Mouse (Mus musculus): ENCODE results near the gene Fndc5. TPM values are rescaled to one million over a fixed set of nuclear protein-coding genes. Genes with fewer than 3 reads are reported as not detected.

Fndc5 gene
- polyA plus RNA-seq, 1 experiment from 2014 or later = 9.2 TPM

DNA sequence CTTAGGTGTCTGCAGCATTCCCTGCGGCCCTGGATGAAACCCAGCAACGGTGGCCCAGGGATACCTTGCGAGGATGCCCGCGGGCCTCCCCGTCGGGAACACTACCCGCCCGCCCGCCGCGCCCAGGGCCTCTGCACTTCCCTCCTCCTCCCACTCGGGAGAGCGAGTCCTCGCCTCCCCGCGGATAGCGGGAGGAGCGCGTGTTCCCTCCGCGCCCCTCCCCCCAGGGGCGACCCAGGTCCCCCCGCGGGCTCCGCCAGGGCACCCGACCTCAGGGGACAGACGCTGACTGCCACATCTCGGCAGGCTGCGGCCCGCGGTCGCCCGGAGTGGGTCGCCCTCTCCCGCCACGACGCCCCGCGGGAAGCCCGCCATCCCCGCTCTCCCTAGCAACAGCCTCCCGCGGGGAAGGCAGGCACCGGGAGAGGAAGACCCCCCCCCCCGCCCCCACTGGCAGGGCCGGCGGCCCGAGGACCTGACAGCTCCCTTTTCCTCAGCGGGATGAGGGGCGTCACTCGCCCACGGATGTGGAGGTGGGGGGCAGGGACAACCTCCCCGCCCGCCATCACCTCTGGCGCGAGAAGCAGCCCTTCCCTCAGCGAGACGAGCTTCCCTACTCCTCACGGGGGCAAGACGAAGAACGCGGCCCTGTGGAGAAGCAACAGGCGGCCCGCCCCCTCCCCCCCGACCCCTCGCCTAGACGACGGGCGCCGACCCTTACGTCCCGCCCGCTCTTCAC, 52.2 kb downstream of the Fndc5 start:
- no peaks in the 10 kb centered on the region for H3K9me3 ChIP-seq (replicated peaks; ENCODE audit: control insufficient read depth, low read length)
- H3K27ac ChIP-seq (ENCODE audit: low read length) = peak overlapping the region; percentile 88
- no peaks in the 10 kb centered on the region for H3K36me3 ChIP-seq (ENCODE audit: control insufficient read depth, insufficient read depth)
- peak; percentile 66 for ATAC-seq (replicated peaks; ENCODE audit: extremely low read depth, insufficient read depth, low FRiP score)
- H3K4me2 ChIP-seq (ENCODE audit: low read depth, low read length) = peak overlapping the region; percentile 73
- peaks cover 21% of the 10 kb centered on the region for H3K4me1 ChIP-seq (ENCODE audit: control insufficient read depth, insufficient read depth, low read length)
- WGBS = under 1% methylated on average over 50 of the region's 74 CpGs
- H3K9ac ChIP-seq (ENCODE audit: low read length) = peak overlapping the region; percentile 86
- no peaks in the 10 kb centered on the region for H3K27me3 ChIP-seq (ENCODE audit: control insufficient read depth, insufficient read depth, low read length)
- H3K4me3 ChIP-seq (ENCODE audit: low read length) = peak overlapping the region; percentile 82

DNA sequence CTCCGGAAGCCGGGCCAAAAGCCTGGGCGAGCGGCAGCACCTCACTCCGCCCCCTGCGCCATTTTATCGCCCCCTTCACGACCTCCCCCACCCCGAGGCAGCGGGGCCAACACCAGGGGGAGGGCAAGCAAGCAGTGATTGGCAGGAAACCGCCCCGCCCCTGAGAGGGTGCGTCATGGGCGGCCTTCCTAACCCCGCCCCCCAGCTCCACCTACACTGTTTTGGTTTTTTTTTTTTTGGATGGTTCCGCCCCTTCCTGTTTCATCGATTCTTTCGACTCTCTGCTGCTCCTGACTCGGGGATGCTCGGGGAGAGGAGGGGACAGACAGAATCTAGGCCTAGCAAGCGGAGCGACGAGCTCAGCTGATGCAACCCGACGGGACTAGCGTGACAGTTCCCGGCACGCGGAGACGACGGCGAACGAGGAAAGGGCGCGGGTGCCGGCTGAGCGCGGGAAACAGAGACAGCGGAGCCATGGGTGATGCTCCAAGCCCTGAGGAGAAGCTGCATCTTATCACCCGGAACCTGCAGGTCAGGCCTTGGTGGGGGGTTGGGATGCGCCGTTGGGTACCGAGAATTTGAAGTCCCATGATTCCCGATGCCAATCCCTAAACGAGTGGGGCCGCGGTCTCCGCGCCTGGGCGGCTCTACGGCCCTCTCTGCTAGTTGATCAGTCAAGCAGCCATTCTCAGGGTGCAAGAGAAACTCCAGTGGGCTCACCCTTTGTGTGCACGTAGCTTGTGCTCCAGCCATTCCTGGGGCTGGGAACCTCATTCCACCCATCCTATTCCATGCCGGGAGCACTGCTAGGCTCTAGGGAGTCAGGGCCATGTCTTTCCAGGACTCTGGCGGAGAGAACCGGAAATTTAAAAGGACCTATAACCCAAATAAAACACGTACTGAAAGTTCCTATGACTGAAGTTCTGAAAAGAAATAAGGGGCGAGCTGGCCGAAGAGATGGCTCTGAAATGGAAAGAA, 53.0 kb downstream of the Fndc5 start, which contains the start of the genes S100pbp and Yars:
TSS of gene S100pbp (minus strand) at position 186 of the 978 bp plus-strand sequence.
TSS of gene Yars (plus strand) at position 219 of the 978 bp plus-strand sequence.
- ATAC-seq (replicated peaks; ENCODE audit: extremely low read depth, insufficient read depth, low FRiP score) = peak; percentile 94

DNA sequence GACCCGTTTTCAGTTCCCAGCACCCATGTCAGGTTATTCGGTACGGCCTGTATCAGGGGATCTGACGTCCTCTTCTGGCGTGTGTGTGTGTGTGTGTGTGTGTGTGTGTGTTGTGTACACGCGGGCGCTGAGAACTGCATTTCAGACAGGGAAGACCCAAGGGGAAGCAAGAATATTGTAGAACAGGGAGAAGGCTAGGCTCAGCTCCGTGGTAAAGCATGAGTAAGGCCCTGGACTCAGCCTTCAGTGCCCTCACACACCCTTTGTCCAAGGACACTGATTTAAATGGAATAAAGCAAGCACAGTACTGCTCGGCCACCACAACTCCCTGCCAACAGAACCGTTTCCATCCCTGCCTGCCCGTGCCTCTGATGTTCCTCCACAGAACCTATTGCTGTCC, 53.7 kb downstream of the Fndc5 start:
- Histone ChIP-seq H3K4me2 (ENCODE audit: low read depth, low read length) (peak overlapping the region; percentile 83), H3K9me3 (replicated peaks; ENCODE audit: control insufficient read depth, low read length) (no peaks in the 10 kb centered on the region), H3K4me3 (ENCODE audit: low read length) (peak overlapping the region; percentile 82), H3K27me3 (ENCODE audit: control insufficient read depth, insufficient read depth, low read length) (no peaks in the 10 kb centered on the region), H3K9ac (ENCODE audit: low read length) (peak overlapping the region; percentile 83), H3K4me1 (ENCODE audit: control insufficient read depth, insufficient read depth, low read length) (peaks cover 21% of the 10 kb centered on the region), H3K36me3 (ENCODE audit: control insufficient read depth, insufficient read depth) (no peaks in the 10 kb centered on the region), H3K27ac (ENCODE audit: low read length) (peak overlapping the region; percentile 79)
- ATAC-seq (replicated peaks; ENCODE audit: extremely low read depth, insufficient read depth, low FRiP score) = no peak
- WGBS = 4% methylated on average over 12 of the region's 12 CpGs

More for the DNA sequence above, 53.0 kb downstream of the Fndc5 start, which contains the start of the genes S100pbp and Yars:
- Histone ChIP-seq H3K4me1 (ENCODE audit: control insufficient read depth, insufficient read depth, low read length) (peaks cover 21% of the 10 kb centered on the region), H3K4me2 (ENCODE audit: low read depth, low read length) (peak within 1 kb of the TSS; percentile 83), H3K27ac (ENCODE audit: low read length) (peak within 1 kb of the TSS; percentile 88), H3K4me3 (ENCODE audit: low read length) (peak within 1 kb of the TSS; percentile 82), H3K27me3 (ENCODE audit: control insufficient read depth, insufficient read depth, low read length) (no peaks in the 10 kb centered on the region), H3K36me3 (ENCODE audit: control insufficient read depth, insufficient read depth) (no peaks in the 10 kb centered on the region), H3K9ac (ENCODE audit: low read length) (peak within 1 kb of the TSS; percentile 86), H3K9me3 (replicated peaks; ENCODE audit: control insufficient read depth, low read length) (no peaks in the 10 kb centered on the region)
- under 1% methylated on average over 53 of the region's 58 CpGs for WGBS

DNA sequence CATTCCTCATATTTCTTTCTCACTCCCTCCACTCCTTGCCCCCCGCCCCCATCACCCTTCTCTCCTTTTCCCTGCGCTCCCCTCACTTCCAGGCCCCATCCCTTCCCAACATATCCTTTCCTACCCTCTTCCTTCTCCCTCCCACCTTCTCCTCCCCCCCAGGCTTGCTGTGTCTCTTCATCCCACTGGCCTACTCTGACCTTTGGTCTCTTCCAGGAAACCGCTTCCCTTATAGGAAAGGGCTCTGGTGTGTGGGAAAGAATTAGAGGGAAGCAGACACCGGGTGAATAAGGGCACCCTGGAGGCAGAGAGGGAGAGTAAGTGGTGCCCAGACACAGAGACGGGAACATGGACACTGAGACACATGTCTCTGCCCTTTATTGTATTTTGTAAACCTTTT, 54.9 kb downstream of the Fndc5 start:
- 74% methylated on average over 5 of the region's 5 CpGs for WGBS
- no peak for ATAC-seq (replicated peaks; ENCODE audit: extremely low read depth, insufficient read depth, low FRiP score)
- Histone ChIP-seq H3K9me3 (replicated peaks; ENCODE audit: control insufficient read depth, low read length) (no peaks in the 10 kb centered on the region), H3K4me2 (ENCODE audit: low read depth, low read length) (no peak overlapping the region; the same call in 1 of the 2 replicates), H3K4me1 (ENCODE audit: control insufficient read depth, insufficient read depth, low read length) (peaks cover 21% of the 10 kb centered on the region), H3K4me3 (ENCODE audit: low read length) (no peak overlapping the region), H3K27me3 (ENCODE audit: control insufficient read depth, insufficient read depth, low read length) (no peaks in the 10 kb centered on the region), H3K27ac (ENCODE audit: low read length) (no peak overlapping the region), H3K36me3 (ENCODE audit: control insufficient read depth, insufficient read depth) (no peaks in the 10 kb centered on the region), H3K9ac (ENCODE audit: low read length) (no peak overlapping the region)

Other genes with a start within 250 kb of the Fndc5 start
- 7.6 and 8.9 TPM in 2 replicates for gene Azin2, start 174.6 kb upstream of the Fndc5 start, polyA plus RNA-seq (2015; fragmentation: Nextera tagmentation; extraction: Ambion mirVana)
- gene Ak2, start 145.0 kb upstream of the Fndc5 start, polyA plus RNA-seq (2015; fragmentation: Nextera tagmentation; extraction: Ambion mirVana) = 166 and 168 TPM in 2 replicates
- gene Rnf19b, start 78.7 kb upstream of the Fndc5 start, polyA plus RNA-seq (2015; fragmentation: Nextera tagmentation; extraction: Ambion mirVana) = 4.9 and 6.4 TPM in 2 replicates
- gene Tmem54, start 31.5 kb upstream of the Fndc5 start, polyA plus RNA-seq (2015; fragmentation: Nextera tagmentation; extraction: Ambion mirVana) = 0.96 and 1.7 TPM in 2 replicates
- 0.60 and 0.88 TPM in 2 replicates for gene Hpca, start 15.0 kb upstream of the Fndc5 start, polyA plus RNA-seq (2015; fragmentation: Nextera tagmentation; extraction: Ambion mirVana)
- gene S100pbp, start 52.7 kb downstream of the Fndc5 start, polyA plus RNA-seq (2015; fragmentation: Nextera tagmentation; extraction: Ambion mirVana) = 10.9 and 11.8 TPM in 2 replicates
- gene Yars, start 52.8 kb downstream of the Fndc5 start, polyA plus RNA-seq (2015; fragmentation: Nextera tagmentation; extraction: Ambion mirVana) = 45.9 and 53.3 TPM in 2 replicates
- gene C77080, start 124.4 kb downstream of the Fndc5 start, polyA plus RNA-seq (2015; fragmentation: Nextera tagmentation; extraction: Ambion mirVana) = 2.2 and 2.3 TPM in 2 replicates
- gene Sync, start 150.6 kb downstream of the Fndc5 start, polyA plus RNA-seq (2015; fragmentation: Nextera tagmentation; extraction: Ambion mirVana) = 1.8 and 1.9 TPM in 2 replicates
- 259 and 291 TPM in 2 replicates for gene Rbbp4, start 198.4 kb downstream of the Fndc5 start, polyA plus RNA-seq (2015; fragmentation: Nextera tagmentation; extraction: Ambion mirVana)
- gene Zbtb8os, start 198.7 kb downstream of the Fndc5 start, polyA plus RNA-seq (2015; fragmentation: Nextera tagmentation; extraction: Ambion mirVana) = 36.9 and 41.7 TPM in 2 replicates
- 10.1 and 11.3 TPM in 2 replicates for gene Zbtb8a, start 241.1 kb downstream of the Fndc5 start, polyA plus RNA-seq (2015; fragmentation: Nextera tagmentation; extraction: Ambion mirVana)